Mouse (Mus musculus) E14TG2a.4 (cell line): ENCODE results near the gene Apobec2.

ENCODE experiments used
- H3K27me3 ChIP-seq: 2 replicates; pipeline ENCODE4 v1.6.1; 2014; ENCODE audit warnings: low read length, control low read depth; ENCODE audit not compliant: insufficient read depth
- H3K36me3 ChIP-seq: 2 replicates; pipeline ENCODE4 v1.6.1; 2014; ENCODE audit warnings: low read length, control low read depth; ENCODE audit not compliant: insufficient read depth
- H3K4me1 ChIP-seq: replicated peaks from 2 replicates; pipeline ENCODE4 v1.6.1; 2014; ENCODE audit warnings: low read depth, low read length, control low read depth
- H3K4me3 ChIP-seq: replicated peaks from 2 replicates; pipeline ENCODE4 v1.5.1; 2014; ENCODE audit warnings: mild to moderate bottlenecking, low read length
- H3K9me3 ChIP-seq: 2 replicates; pipeline ENCODE4 v1.6.1; 2014; ENCODE audit warnings: low read length, control low read depth
- CTCF ChIP-seq: conservative IDR thresholded peaks from 2 replicates; pipeline ENCODE4 v1.5.1; 2014; ENCODE audit warnings: low read length
- NANOG ChIP-seq: IDR thresholded peaks from 2 replicates; pipeline ENCODE4 v1.6.1; 2014; ENCODE audit warnings: borderline replicate concordance, low read length, mixed read lengths
- POU5F1 ChIP-seq: IDR thresholded peaks from 2 replicates; pipeline ENCODE4 v1.6.1; 2014; ENCODE audit warnings: low read length, borderline replicate concordance

Gene Apobec2

GRCm38 (mm10) chr17:48418174-48418573 is 14.6 kb downstream of the Apobec2 start:
- H3K9me3 ChIP-seq, result no peaks in the 10 kb centered on the region
- no peaks in the 10 kb centered on the region for H3K27me3 ChIP-seq
- H3K4me1 ChIP-seq, result peaks cover 52% of the 10 kb centered on the region
- H3K4me3 ChIP-seq, result no peak overlapping the region
- H3K36me3 ChIP-seq, result peaks cover 71% of the 10 kb centered on the region
- TF ChIP-seq NANOG, result no peak

GRCm38 (mm10) chr17:48417521-48417920 is 15.2 kb downstream of the Apobec2 start:
- Histone ChIP-seq H3K9me3 (no peaks in the 10 kb centered on the region), H3K27me3 (no peaks in the 10 kb centered on the region), H3K4me3 (no peak overlapping the region), H3K36me3 (peaks cover 77% of the 10 kb centered on the region), H3K4me1 (peaks cover 45% of the 10 kb centered on the region)
- TF ChIP-seq NANOG, result no peak
- TF ChIP-seq CTCF, result no peak
- TF ChIP-seq POU5F1, result no peak

DNA sequence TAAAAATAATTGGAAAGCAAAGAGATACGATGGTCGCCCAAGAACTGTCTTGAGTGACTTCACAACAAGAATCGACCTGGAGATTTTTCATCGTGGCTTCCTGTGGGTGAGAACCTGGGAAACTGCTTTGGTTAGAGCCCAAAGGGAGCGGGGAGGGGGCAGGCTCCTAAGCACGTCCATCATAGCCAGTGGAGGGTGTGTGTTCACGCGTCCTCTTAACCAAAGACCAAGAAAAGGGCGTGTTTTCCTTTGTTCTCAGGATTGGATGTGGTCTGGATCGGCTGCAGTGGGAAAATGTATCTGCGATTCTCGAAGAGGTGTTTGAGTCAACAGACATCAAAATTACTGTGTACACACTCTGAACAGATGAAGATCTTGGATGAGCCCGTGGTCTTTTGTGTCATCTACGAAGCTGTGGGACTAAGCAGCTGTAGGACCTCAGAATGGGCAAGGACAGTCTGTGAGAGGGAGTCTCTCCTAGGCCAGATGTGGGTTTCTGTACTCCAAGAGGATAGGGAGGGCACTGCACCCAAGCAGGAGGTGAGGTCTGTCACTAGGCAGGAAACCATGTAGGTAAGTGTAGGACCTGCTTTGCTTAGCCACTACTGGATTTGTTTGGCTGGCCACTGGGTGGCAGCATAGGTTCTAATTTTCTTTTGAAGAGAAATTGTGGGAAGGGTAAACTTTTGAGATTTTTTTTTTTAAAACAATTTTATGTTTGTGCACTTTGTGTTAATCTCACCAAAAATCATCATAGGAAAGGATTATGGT is 16.1 kb downstream of the Apobec2 start:
- Histone ChIP-seq H3K4me3 (no peak overlapping the region), H3K4me1 (peaks cover 53% of the 10 kb centered on the region), H3K27me3 (no peaks in the 10 kb centered on the region), H3K9me3 (no peaks in the 10 kb centered on the region), H3K36me3 (peaks cover 86% of the 10 kb centered on the region)
- no peak for TF ChIP-seq POU5F1
- peak; percentile 81 for TF ChIP-seq CTCF
- no peak for TF ChIP-seq NANOG

DNA sequence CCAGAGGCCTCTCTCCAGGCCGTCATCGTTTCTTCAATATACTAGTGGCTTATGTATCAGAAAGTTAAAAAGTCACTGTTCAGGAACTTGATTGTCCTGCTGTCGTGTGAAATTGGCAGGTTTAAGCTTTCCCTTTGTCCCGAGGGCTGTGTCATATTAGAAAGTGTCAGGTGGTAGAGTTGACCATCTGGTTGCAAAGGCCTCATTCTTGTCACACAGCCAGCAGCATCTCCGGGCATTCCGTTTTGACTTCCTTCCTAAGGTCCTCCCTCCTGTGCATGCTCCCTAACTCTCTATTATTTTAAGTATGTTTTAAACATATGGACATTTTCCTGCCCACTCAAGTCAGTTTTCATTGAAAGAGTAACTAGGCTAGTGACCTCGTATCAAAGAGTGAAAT is 16.7 kb downstream of the Apobec2 start:
- Histone ChIP-seq H3K4me1 (peaks cover 59% of the 10 kb centered on the region), H3K9me3 (no peaks in the 10 kb centered on the region), H3K27me3 (no peaks in the 10 kb centered on the region), H3K4me3 (no peak overlapping the region), H3K36me3 (peaks cover 85% of the 10 kb centered on the region)
- no peak for TF ChIP-seq NANOG
- no peak for TF ChIP-seq POU5F1
- no peak for TF ChIP-seq CTCF

- H3K4me3 ChIP-seq, result peak overlapping the region; percentile 99
- TF ChIP-seq CTCF, result no peak
- no peak for TF ChIP-seq POU5F1
- TF ChIP-seq NANOG, result no peak
Measured at GRCm38 (mm10) chr17:48411241-48411640, 21.5 kb downstream of the Apobec2 start.

GRCm38 (mm10) chr17:48410299-48410785 is 22.4 kb downstream of the Apobec2 start:
- TF ChIP-seq POU5F1 (no peak), CTCF (no peak), NANOG (no peak)
- Histone ChIP-seq H3K9me3 (no peaks in the 10 kb centered on the region), H3K4me3 (peak overlapping the region; percentile 99), H3K4me1 (peaks cover 52% of the 10 kb centered on the region), H3K27me3 (no peaks in the 10 kb centered on the region), H3K36me3 (peaks cover 61% of the 10 kb centered on the region)

More at GRCm38 (mm10) chr17:48411241-48411640, 21.5 kb downstream of the Apobec2 start:
- peaks cover 65% of the 10 kb centered on the region for H3K36me3 ChIP-seq
- peaks cover 61% of the 10 kb centered on the region for H3K4me1 ChIP-seq
- no peaks in the 10 kb centered on the region for H3K27me3 ChIP-seq
- no peaks in the 10 kb centered on the region for H3K9me3 ChIP-seq

DNA sequence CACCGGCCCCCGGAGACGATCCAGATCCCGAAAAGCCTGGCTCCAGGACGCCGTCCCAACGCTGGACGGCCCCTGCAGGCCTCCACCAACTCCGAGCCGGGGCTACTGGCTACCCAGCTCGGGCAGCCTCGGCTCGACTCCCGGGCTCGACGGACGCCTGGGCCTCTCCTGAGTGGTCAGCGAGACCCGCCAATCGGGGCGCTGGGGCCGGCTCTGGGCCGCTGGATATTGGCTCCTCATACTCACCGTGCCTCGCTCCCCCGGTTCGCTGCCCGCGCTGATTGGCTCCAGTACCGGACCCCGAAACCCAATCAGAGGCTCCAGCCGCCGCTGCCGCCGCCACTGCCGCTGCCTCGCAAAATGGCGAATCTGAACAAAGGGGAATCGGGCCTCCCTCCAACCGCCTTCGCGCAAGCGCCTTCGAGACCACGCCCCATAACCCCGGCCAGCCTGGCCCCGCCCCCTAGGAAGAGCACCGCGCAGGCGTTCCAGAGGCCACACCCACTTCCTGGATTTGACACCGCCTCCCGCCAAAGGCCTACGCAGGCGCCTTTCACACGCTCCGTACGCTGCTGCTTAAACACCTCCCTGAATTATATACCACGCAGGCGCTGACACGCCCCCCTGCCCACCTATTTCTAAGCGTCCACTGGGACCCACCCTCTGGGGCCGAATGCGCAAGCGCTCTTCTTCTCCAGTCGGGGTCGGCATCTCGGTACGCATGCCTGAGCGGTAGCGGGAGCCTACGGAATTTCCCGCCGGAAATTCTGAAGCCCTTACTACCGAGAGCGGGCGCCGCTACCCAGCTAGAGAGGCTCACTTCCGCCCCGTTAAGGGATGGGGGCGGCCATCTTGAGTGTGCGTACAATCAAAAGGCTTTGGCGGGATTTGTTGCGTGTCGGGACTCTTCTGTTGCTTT is 23.1 kb downstream of the Apobec2 start, which contains the start of the genes Nfya and Oard1:
Nfya (minus strand) TSS at position 527 of the 919 bp plus-strand sequence.
Oard1 (plus strand) TSS at position 635 of the 919 bp plus-strand sequence.
- peak within 1 kb of the TSS; percentile 99 for H3K4me3 ChIP-seq
- H3K27me3 ChIP-seq, result no peaks in the 10 kb centered on the region
- H3K9me3 ChIP-seq, result no peaks in the 10 kb centered on the region
- peaks cover 50% of the 10 kb centered on the region for H3K4me1 ChIP-seq
- peaks cover 57% of the 10 kb centered on the region for H3K36me3 ChIP-seq
- TF ChIP-seq CTCF (no peak), NANOG (no peak), POU5F1 (no peak)

DNA sequence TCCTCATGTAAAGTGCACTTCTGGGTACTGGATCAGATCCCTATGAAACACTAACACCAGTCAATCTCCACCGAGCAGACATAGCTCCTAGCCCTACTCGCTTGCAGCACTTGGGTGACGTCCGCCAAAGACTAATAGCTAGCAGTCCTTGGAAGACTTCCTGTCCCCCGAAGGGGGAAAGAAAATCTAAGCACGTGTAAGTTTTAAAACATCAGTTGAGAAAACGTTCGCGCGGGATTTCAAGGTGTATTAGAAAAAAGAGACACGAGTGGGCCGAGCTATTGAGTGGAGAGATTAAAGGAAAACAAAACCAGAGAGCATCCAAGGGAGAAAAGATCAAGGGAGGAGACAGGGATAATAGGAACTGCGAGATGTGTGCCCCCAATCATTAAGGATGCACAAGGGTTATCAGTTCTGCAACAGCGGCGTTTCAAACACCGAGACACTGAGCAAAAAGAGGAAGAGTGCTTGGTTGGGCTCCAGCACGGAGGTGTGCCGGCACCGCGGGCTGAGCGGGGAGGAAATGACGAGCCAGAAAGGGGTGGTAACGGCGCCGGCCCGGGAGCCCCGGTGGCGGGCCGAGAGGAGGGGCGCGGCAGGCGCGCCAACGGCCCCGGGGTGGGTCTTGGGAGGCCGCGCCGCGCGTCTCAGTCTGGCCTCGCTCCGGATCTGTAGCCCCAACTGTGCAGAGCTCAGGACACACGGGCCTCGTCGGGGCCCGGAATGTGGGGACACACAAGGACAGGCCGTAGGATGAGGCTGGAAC is 24.0 kb downstream of the Apobec2 start:
- Histone ChIP-seq H3K36me3 (peaks cover 53% of the 10 kb centered on the region), H3K4me3 (peak overlapping the region; percentile 99), H3K9me3 (no peaks in the 10 kb centered on the region), H3K27me3 (no peaks in the 10 kb centered on the region), H3K4me1 (peaks cover 50% of the 10 kb centered on the region)
- TF ChIP-seq POU5F1 (no peak), NANOG (no peak), CTCF (no peak)
